Mouse (Mus musculus): ENCODE results near the gene Mrtfb. TPM values are rescaled to one million over a fixed set of nuclear protein-coding genes. Genes with fewer than 3 reads are reported as not detected.
A peak's percentile ranks its signal among the peaks of the same experiment; 100 is the strongest.

Mrtfb gene
- polyA plus RNA-seq, 1 experiment from 2014 or later = 11.6 TPM

DNA sequence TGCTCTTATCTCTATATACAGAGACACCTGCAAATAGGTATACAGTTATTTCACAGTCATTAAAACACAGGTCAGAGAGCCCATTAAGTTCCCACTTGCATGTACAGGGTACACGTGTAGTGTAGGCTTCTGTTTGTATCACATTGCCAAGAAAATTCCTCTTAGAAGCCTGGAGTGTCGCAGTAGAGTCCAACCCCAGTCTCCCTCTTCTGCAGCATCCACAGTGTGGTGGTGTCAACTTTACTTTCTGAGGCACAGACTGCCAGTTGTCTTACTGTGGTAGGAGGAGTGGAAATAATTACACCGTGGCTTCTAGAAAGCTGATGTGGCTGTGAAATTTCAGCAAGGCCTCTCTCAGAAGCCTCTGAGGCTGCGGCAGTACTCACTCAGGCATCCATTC, 158.7 kb downstream of the Mrtfb start:
- WGBS = 92% methylated on average over 4 of the region's 4 CpGs
- H3K27ac ChIP-seq = no peak overlapping the region
- no peak overlapping the region for H3K4me2 ChIP-seq
- H3K4me3 ChIP-seq = no peak overlapping the region
- ATAC-seq = no peak
- peaks cover 25% of the 10 kb centered on the region for H3K36me3 ChIP-seq (ENCODE audit: poor library complexity, severe bottlenecking)
- no peaks in the 10 kb centered on the region for H3K9me3 ChIP-seq (replicated peaks)
- H3K4me1 ChIP-seq = no peaks in the 10 kb centered on the region
- no peaks in the 10 kb centered on the region for H3K27me3 ChIP-seq
- no peak overlapping the region for H3K9ac ChIP-seq

DNA sequence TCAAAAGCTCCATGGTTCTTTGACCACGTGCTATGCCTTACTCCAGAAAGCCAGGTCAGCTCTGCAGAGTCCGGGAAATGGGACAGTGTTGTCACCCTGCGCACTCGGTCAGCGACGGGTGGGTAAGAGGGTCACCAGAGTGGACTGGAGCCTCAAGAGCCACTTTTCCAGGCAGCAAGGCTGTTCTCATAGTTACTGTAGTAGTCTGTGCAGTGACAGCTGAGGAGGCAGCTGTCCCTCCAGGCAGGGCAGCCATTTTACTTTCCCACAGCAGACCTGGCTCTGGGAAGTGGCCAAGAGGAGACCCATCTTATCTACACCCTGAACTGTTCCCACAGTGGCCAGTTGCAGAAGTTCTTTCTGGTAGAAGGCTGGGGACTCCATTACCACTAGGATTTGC, 159.2 kb downstream of the Mrtfb start:
- Histone ChIP-seq H3K4me1 (no peaks in the 10 kb centered on the region), H3K4me2 (no peak overlapping the region), H3K27me3 (no peaks in the 10 kb centered on the region), H3K27ac (no peak overlapping the region), H3K36me3 (ENCODE audit: poor library complexity, severe bottlenecking) (peaks cover 22% of the 10 kb centered on the region), H3K9me3 (replicated peaks) (no peaks in the 10 kb centered on the region), H3K9ac (no peak overlapping the region), H3K4me3 (no peak overlapping the region)
- ATAC-seq = no peak
- 96% methylated on average over 6 of the region's 6 CpGs for WGBS

DNA sequence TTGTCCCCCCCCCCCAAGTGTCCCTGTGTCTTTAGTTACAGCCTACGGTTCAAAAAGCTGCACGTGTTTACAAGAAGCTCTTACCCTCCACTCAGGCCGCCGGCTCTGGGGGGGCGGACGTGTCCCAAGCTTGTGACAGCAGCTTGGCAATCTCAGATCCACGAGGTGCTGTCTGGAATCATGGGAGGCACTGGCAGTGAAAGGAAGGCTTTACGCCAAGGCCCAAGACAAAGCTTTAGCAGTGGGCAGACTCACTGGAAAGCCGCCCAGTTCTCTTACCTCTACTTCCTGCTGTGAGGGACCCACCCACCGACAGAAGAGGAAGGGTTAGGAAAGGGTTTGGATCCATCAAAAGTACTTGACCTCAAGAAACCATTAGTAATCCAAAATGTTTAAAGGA, 160.2 kb downstream of the Mrtfb start:
- Histone ChIP-seq H3K27me3 (no peaks in the 10 kb centered on the region), H3K4me2 (no peak overlapping the region), H3K9me3 (replicated peaks) (no peaks in the 10 kb centered on the region), H3K36me3 (ENCODE audit: poor library complexity, severe bottlenecking) (peaks cover 12% of the 10 kb centered on the region), H3K4me3 (no peak overlapping the region), H3K9ac (no peak overlapping the region), H3K4me1 (no peaks in the 10 kb centered on the region), H3K27ac (no peak overlapping the region)
- 0 out of 2 replicates have a peak, but pooled peaks have one; percentile 43 for ATAC-seq
- 77% methylated on average over 10 of the region's 10 CpGs for WGBS

- no peak overlapping the region for H3K4me2 ChIP-seq
- peaks cover under 1% of the 10 kb centered on the region; the same call in 1 of the 2 replicates for H3K36me3 ChIP-seq (ENCODE audit: poor library complexity, severe bottlenecking)
- H3K27me3 ChIP-seq = no peaks in the 10 kb centered on the region
- 88% methylated on average over 5 of the region's 5 CpGs for WGBS
- H3K4me1 ChIP-seq = no peaks in the 10 kb centered on the region
- no peak overlapping the region for H3K9ac ChIP-seq
- H3K9me3 ChIP-seq (replicated peaks) = no peaks in the 10 kb centered on the region
- no peak for ATAC-seq
- no peak overlapping the region for H3K4me3 ChIP-seq
- no peak overlapping the region for H3K27ac ChIP-seq
These were observed 161.6 kb downstream of the Mrtfb start for GRCm38 (mm10) chr16:13417904-13418303.

DNA sequence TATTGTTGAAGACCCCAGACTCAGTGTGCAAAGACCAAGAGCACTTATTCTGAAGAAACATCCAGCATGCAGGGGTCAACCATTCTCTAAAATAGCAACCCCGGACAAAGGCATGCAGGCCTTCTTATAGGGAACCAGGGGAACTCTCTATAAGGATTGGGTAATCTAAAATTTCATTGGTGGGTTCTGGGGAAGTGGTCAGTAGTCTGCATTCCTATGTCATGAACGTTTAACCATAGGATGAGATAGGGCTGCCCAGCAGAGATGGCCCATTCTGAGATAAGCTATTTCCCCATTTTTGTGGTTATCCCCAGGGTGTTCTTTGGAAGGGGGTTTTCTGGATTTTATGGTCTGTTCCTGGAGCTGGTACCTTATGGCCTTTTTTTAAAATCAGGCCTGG, 163.5 kb downstream of the Mrtfb start:
- no peak overlapping the region for H3K4me2 ChIP-seq
- 90% methylated on average over 2 of the region's 2 CpGs for WGBS
- H3K4me1 ChIP-seq = no peaks in the 10 kb centered on the region
- H3K27me3 ChIP-seq = no peaks in the 10 kb centered on the region
- no peak overlapping the region for H3K4me3 ChIP-seq
- no peak overlapping the region for H3K27ac ChIP-seq
- H3K36me3 ChIP-seq (ENCODE audit: poor library complexity, severe bottlenecking) = no peaks in the 10 kb centered on the region
- H3K9ac ChIP-seq = no peak overlapping the region
- no peak for ATAC-seq
- no peaks in the 10 kb centered on the region for H3K9me3 ChIP-seq (replicated peaks)

DNA sequence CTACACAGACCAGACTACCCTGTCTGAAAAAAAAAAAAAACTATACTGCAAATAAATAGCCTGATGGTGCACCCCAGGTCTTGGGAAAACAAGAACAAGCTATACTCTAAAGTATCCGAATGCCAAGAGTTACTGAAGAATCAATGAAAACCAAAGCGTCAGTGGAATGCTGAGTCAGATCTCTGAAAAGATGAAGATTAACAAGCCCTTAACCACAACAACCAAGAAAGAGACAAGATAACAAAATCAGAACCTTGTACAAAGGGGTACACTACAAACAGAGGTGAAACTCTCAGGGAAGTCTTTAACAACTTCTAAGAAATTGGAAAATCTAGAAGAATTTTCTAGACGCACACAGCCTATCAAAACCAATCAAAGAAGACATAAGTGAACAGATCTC, 166.2 kb downstream of the Mrtfb start:
- H3K4me2 ChIP-seq = no peak overlapping the region
- H3K4me1 ChIP-seq = no peaks in the 10 kb centered on the region
- H3K9me3 ChIP-seq (replicated peaks) = no peaks in the 10 kb centered on the region
- 93% methylated on average over 3 of the region's 3 CpGs for WGBS
- H3K9ac ChIP-seq = no peak overlapping the region
- no peak overlapping the region for H3K27ac ChIP-seq
- no peaks in the 10 kb centered on the region for H3K36me3 ChIP-seq (ENCODE audit: poor library complexity, severe bottlenecking)
- ATAC-seq = no peak
- H3K27me3 ChIP-seq = no peaks in the 10 kb centered on the region
- H3K4me3 ChIP-seq = no peak overlapping the region

DNA sequence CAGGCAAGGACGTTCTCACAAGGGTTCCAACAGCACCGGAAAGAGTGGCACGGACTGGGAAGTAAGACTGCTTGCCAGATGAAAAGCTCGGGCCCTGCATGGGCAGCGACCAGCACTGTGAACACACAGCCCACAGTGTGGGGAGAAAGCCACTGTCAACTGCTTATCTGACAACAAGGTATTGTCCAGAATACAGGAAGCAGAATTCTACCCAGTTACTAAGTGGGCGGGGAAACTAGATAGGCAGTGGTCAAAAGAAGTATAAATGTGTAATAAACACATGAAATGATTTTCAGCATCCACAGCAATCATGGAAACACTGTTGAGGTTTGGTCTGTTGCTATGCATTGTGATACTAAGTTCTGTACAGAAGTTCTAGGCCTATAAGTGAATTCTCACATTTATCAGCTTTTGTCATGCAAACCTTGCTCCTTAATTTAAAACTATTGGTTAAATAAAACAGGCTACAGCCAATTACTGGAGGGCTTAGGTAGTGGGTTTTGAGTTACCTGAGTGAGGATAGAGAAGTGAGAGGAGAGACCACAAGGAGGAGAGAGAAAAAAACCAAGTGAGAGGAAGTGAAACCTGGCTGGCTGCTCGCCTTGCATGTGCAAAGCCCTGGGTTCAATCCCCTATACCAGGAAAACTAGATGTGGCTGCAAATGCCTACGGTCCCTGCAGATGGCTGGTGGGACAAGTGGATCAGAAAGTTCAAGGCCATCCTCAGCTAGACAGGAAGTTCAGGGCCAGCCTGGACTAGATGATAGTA, 167.5 kb downstream of the Mrtfb start:
- H3K9me3 ChIP-seq (replicated peaks) = no peaks in the 10 kb centered on the region
- no peak overlapping the region for H3K27ac ChIP-seq
- no peak overlapping the region for H3K9ac ChIP-seq
- no peak overlapping the region for H3K4me2 ChIP-seq
- H3K4me1 ChIP-seq = no peaks in the 10 kb centered on the region
- H3K27me3 ChIP-seq = no peaks in the 10 kb centered on the region
- 88% methylated on average over 8 of the region's 8 CpGs for WGBS
- no peak for ATAC-seq
- no peak overlapping the region for H3K4me3 ChIP-seq
- no peaks in the 10 kb centered on the region for H3K36me3 ChIP-seq (ENCODE audit: poor library complexity, severe bottlenecking)

DNA sequence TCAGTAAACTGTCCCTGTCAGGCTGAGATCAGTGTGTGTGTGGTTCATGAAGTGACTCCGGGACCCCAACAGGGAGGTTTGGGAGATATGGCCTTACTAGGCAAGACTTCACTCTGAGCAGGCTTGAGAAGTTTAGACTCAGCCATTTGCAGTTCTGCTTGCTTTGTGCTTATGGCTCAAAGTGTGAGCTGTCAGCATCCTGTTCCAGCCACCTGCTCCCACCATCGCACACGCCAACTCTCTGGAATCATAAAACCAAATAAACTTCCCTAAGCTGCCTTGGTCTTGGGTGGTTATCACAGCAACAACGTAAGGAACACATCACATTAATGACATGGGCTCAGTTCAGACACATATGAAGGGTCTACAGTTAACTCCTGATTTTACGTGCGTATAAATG, 169.5 kb downstream of the Mrtfb start:
- H3K9ac ChIP-seq = no peak overlapping the region
- H3K27me3 ChIP-seq = no peaks in the 10 kb centered on the region
- H3K4me2 ChIP-seq = no peak overlapping the region
- 91% methylated on average over 6 of the region's 6 CpGs for WGBS
- H3K27ac ChIP-seq = no peak overlapping the region
- H3K4me1 ChIP-seq = no peaks in the 10 kb centered on the region
- no peak for ATAC-seq
- H3K9me3 ChIP-seq (replicated peaks) = no peaks in the 10 kb centered on the region
- no peak overlapping the region for H3K4me3 ChIP-seq
- H3K36me3 ChIP-seq (ENCODE audit: poor library complexity, severe bottlenecking) = no peaks in the 10 kb centered on the region

- H3K36me3 ChIP-seq (ENCODE audit: poor library complexity, severe bottlenecking) = no peaks in the 10 kb centered on the region
- no peaks in the 10 kb centered on the region for H3K27me3 ChIP-seq
- H3K4me1 ChIP-seq = no peaks in the 10 kb centered on the region
- H3K9ac ChIP-seq = no peak overlapping the region
- H3K27ac ChIP-seq = no peak overlapping the region
- ATAC-seq = no peak
- H3K9me3 ChIP-seq (replicated peaks) = no peaks in the 10 kb centered on the region
- WGBS = 84% methylated on average over 10 of the region's 10 CpGs
- H3K4me2 ChIP-seq = no peak overlapping the region
- no peak overlapping the region for H3K4me3 ChIP-seq
These were observed 170.7 kb downstream of the Mrtfb start for GRCm38 (mm10) chr16:13426831-13427589.

- Histone ChIP-seq H3K9ac (no peak overlapping the region), H3K27ac (no peak overlapping the region), H3K4me3 (no peak overlapping the region), H3K4me1 (no peaks in the 10 kb centered on the region), H3K9me3 (replicated peaks) (no peaks in the 10 kb centered on the region), H3K4me2 (no peak overlapping the region), H3K36me3 (ENCODE audit: poor library complexity, severe bottlenecking) (no peaks in the 10 kb centered on the region), H3K27me3 (no peaks in the 10 kb centered on the region)
- 86% methylated on average over 5 of the region's 5 CpGs for WGBS
- ATAC-seq = no peak
These were observed 171.8 kb downstream of the Mrtfb start for GRCm38 (mm10) chr16:13428077-13428476.

DNA sequence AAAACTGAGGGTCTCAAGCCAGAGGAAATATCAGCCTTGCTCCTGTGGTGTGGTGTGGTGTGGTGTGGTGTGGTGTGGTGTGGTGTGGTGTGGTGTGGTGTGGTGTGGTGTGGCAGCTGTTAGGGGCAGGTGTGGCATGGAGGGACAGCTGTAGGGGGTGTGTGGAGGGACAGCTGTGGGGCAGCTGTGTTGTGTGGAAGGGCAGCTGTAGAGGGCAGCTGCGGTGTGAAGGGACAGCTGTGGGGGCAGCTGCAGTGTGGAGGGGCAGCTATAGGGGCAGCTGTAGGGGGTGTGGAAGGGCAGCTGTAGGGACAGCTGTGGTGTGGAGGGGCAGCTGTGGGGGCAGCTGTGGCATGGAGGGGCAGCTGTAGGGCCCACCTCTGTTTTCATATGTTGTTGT, 172.5 kb downstream of the Mrtfb start:
- Histone ChIP-seq H3K4me1 (no peaks in the 10 kb centered on the region), H3K9ac (no peak overlapping the region), H3K27ac (no peak overlapping the region), H3K9me3 (replicated peaks) (no peaks in the 10 kb centered on the region), H3K36me3 (ENCODE audit: poor library complexity, severe bottlenecking) (no peaks in the 10 kb centered on the region), H3K27me3 (no peaks in the 10 kb centered on the region), H3K4me3 (no peak overlapping the region), H3K4me2 (no peak overlapping the region)
- WGBS = 92% methylated on average over 1 of the region's 1 CpGs
- no peak for ATAC-seq

- Histone ChIP-seq H3K36me3 (ENCODE audit: poor library complexity, severe bottlenecking) (no peaks in the 10 kb centered on the region), H3K4me1 (no peaks in the 10 kb centered on the region), H3K9ac (no peak overlapping the region), H3K27ac (no peak overlapping the region), H3K27me3 (no peaks in the 10 kb centered on the region), H3K4me2 (no peak overlapping the region), H3K4me3 (no peak overlapping the region), H3K9me3 (replicated peaks) (no peaks in the 10 kb centered on the region)
- 87% methylated on average over 7 of the region's 7 CpGs for WGBS
- no peak for ATAC-seq
These were observed 173.8 kb downstream of the Mrtfb start for GRCm38 (mm10) chr16:13429921-13430606.

Measured in forebrain, embryonic 13.5 days (tissue).